Mouse (Mus musculus) forebrain, embryonic 10.5 days (tissue): ENCODE data around the gene Foxn1. TPM values are rescaled to one million over a fixed set of nuclear protein-coding genes. Genes with fewer than 3 reads are reported as not detected.

Experiments
- DNase-seq: peaks from one replicate; pipeline ENCODE4 v3.0.0-alpha.2; 2017; ENCODE audit warnings: low spot score; ENCODE audit errors: extremely low spot score
- H3K27ac ChIP-seq: fragments of 300-500 bp; sonication (generic); 2 replicates; pipeline ENCODE4 v1.5.1; 2016; ENCODE audit warnings: mild to moderate bottlenecking
- H3K27me3 ChIP-seq: fragments of 300-500 bp; sonication (generic); 2 replicates; pipeline ENCODE4 v1.6.1; 2016; ENCODE audit warnings: mild to moderate bottlenecking; ENCODE audit not compliant: poor library complexity, severe bottlenecking
- H3K36me3 ChIP-seq: fragments of 300-500 bp; sonication (generic); replicated peaks from 2 replicates; pipeline ENCODE4 v1.6.1; 2016; ENCODE audit warnings: mild to moderate bottlenecking, moderate library complexity
- H3K4me1 ChIP-seq: fragments of 300-500 bp; sonication (generic); 2 replicates; pipeline ENCODE4 v1.6.1; 2016
- H3K4me3 ChIP-seq: fragments of 300-500 bp; sonication (generic); 2 replicates; pipeline ENCODE4 v1.5.1; 2016; ENCODE audit warnings: mild to moderate bottlenecking, moderate library complexity
- H3K9me3 ChIP-seq: fragments of 300-500 bp; sonication (generic); 2 replicates; pipeline ENCODE4 v1.6.1; 2016; ENCODE audit warnings: mild to moderate bottlenecking, moderate library complexity
- WGBS: fragments of 180-500 bp; shearing (Covaris S2); methylation state at CpG from one replicate; pipeline ENCODE4 v1.1.7; 2016; 5-methylcytosine and 5-hydroxymethylcytosine counted together
- polyA plus RNA-seq: library from polyadenylated mRNA; unstranded; fragments of >200 nt; fragmentation: Nextera tagmentation; extraction: Ambion mirVana; gene quantifications from 2 replicates; pipeline ENCODE4 v1.2.1, GENCODE M21; 2016

Foxn1 gene
- polyA plus RNA-seq, 1 experiment from 2014 or later, result not detected

GRCm38 (mm10) chr11:78396950-78397349 lies 10.6 kb upstream of the Foxn1 start:
- Histone ChIP-seq H3K4me3 (peak overlapping the region; percentile 46), H3K9me3 (no peaks in the 10 kb centered on the region), H3K4me1 (peaks cover 19% of the 10 kb centered on the region), H3K36me3 (no peaks in the 10 kb centered on the region), H3K27me3 (0 out of 2 replicates have a peak, but pooled peaks cover 9% of the 10 kb centered on the region), H3K27ac (peak overlapping the region; percentile 77)
- 35% methylated on average over 11 of the region's 11 CpGs for WGBS
- no peak for DNase-seq

GRCm38 (mm10) chr11:78392728-78393127 lies 6.4 kb upstream of the Foxn1 start:
- H3K4me3 ChIP-seq, result no peak overlapping the region
- no peak overlapping the region for H3K27ac ChIP-seq
- H3K36me3 ChIP-seq, result no peaks in the 10 kb centered on the region
- WGBS, result 85% methylated on average over 3 of the region's 3 CpGs
- H3K4me1 ChIP-seq, result peaks cover 10% of the 10 kb centered on the region
- no peaks in the 10 kb centered on the region for H3K27me3 ChIP-seq
- DNase-seq, result no peak
- no peaks in the 10 kb centered on the region for H3K9me3 ChIP-seq

- 85% methylated on average over 10 of the region's 10 CpGs for WGBS
- DNase-seq, result no peak
- Histone ChIP-seq H3K27ac (no peak overlapping the region), H3K27me3 (no peaks in the 10 kb centered on the region), H3K4me3 (no peak overlapping the region), H3K36me3 (no peaks in the 10 kb centered on the region), H3K4me1 (peaks cover 5% of the 10 kb centered on the region; the same call in 1 of the 2 replicates), H3K9me3 (no peaks in the 10 kb centered on the region)
These were observed 582 bp downstream of the Foxn1 start for GRCm38 (mm10) chr11:78385776-78386175.

GRCm38 (mm10) chr11:78382701-78383100 lies 3.7 kb downstream of the Foxn1 start:
- no peak for DNase-seq
- Histone ChIP-seq H3K9me3 (no peaks in the 10 kb centered on the region), H3K36me3 (no peaks in the 10 kb centered on the region), H3K4me3 (no peak overlapping the region), H3K27me3 (no peaks in the 10 kb centered on the region), H3K27ac (no peak overlapping the region), H3K4me1 (peaks cover 5% of the 10 kb centered on the region; the same call in 1 of the 2 replicates)
- WGBS, result 30% methylated on average over 5 of the region's 5 CpGs

GRCm38 (mm10) chr11:78382286-78382685 lies 4.1 kb downstream of the Foxn1 start:
- Histone ChIP-seq H3K36me3 (no peaks in the 10 kb centered on the region), H3K27me3 (no peaks in the 10 kb centered on the region), H3K4me3 (no peak overlapping the region), H3K9me3 (no peaks in the 10 kb centered on the region), H3K27ac (no peak overlapping the region), H3K4me1 (peaks cover 10% of the 10 kb centered on the region; the same call in 1 of the 2 replicates)
- WGBS, result 86% methylated on average over 7 of the region's 7 CpGs
- DNase-seq, result no peak

- 94% methylated on average over 3 of the region's 3 CpGs for WGBS
These were observed 5.4 kb downstream of the Foxn1 start for GRCm38 (mm10) chr11:78380996-78381395.

GRCm38 (mm10) chr11:78380351-78380750 lies 6.0 kb downstream of the Foxn1 start:
- H3K27me3 ChIP-seq, result no peaks in the 10 kb centered on the region
- no peak overlapping the region for H3K4me3 ChIP-seq
- WGBS, result 77% methylated on average over 4 of the region's 4 CpGs
- H3K4me1 ChIP-seq, result peaks cover 11% of the 10 kb centered on the region; the same call in 1 of the 2 replicates
- DNase-seq, result no peak
- no peaks in the 10 kb centered on the region for H3K36me3 ChIP-seq
- H3K27ac ChIP-seq, result no peak overlapping the region
- H3K9me3 ChIP-seq, result no peaks in the 10 kb centered on the region

More at GRCm38 (mm10) chr11:78380996-78381395, 5.4 kb downstream of the Foxn1 start:
- Histone ChIP-seq H3K27me3 (no peaks in the 10 kb centered on the region), H3K36me3 (no peaks in the 10 kb centered on the region), H3K27ac (no peak overlapping the region), H3K4me3 (no peak overlapping the region), H3K9me3 (no peaks in the 10 kb centered on the region), H3K4me1 (peaks cover 11% of the 10 kb centered on the region; the same call in 1 of the 2 replicates)
- no peak for DNase-seq

- Histone ChIP-seq H3K27ac (no peak overlapping the region), H3K4me1 (peaks cover 12% of the 10 kb centered on the region; the same call in 1 of the 2 replicates), H3K9me3 (no peaks in the 10 kb centered on the region), H3K27me3 (no peaks in the 10 kb centered on the region), H3K4me3 (no peak overlapping the region), H3K36me3 (no peaks in the 10 kb centered on the region)
- WGBS, result 57% methylated on average over 12 of the region's 12 CpGs
- DNase-seq, result no peak
These were observed 8.7 kb downstream of the Foxn1 start for GRCm38 (mm10) chr11:78377549-78378159.

- H3K9me3 ChIP-seq, result no peaks in the 10 kb centered on the region
- no peaks in the 10 kb centered on the region for H3K36me3 ChIP-seq
- H3K27me3 ChIP-seq, result no peaks in the 10 kb centered on the region
- H3K4me3 ChIP-seq, result no peak overlapping the region
- WGBS, result 83% methylated on average over 8 of the region's 8 CpGs
- no peak overlapping the region for H3K27ac ChIP-seq
- H3K4me1 ChIP-seq, result peaks cover 11% of the 10 kb centered on the region; the same call in 1 of the 2 replicates
- DNase-seq, result no peak
These were observed 12.2 kb downstream of the Foxn1 start for GRCm38 (mm10) chr11:78374147-78374546.

GRCm38 (mm10) chr11:78372610-78373009 lies 13.7 kb downstream of the Foxn1 start:
- H3K4me3 ChIP-seq, result no peak overlapping the region
- 0 out of 2 replicates have a peak overlapping the region, but pooled peaks have one; percentile 35 for H3K27ac ChIP-seq
- 73% methylated on average over 7 of the region's 7 CpGs for WGBS
- no peaks in the 10 kb centered on the region for H3K27me3 ChIP-seq
- no peaks in the 10 kb centered on the region for H3K9me3 ChIP-seq
- DNase-seq, result no peak
- H3K36me3 ChIP-seq, result no peaks in the 10 kb centered on the region
- peaks cover 10% of the 10 kb centered on the region; the same call in 1 of the 2 replicates for H3K4me1 ChIP-seq

- DNase-seq, result no peak
- Histone ChIP-seq H3K27ac (no peak overlapping the region), H3K4me1 (peaks cover 5% of the 10 kb centered on the region; the same call in 1 of the 2 replicates), H3K4me3 (no peak overlapping the region), H3K9me3 (no peaks in the 10 kb centered on the region), H3K36me3 (no peaks in the 10 kb centered on the region), H3K27me3 (no peaks in the 10 kb centered on the region)
- WGBS, result 89% methylated on average over 3 of the region's 3 CpGs
These were observed 14.2 kb downstream of the Foxn1 start for GRCm38 (mm10) chr11:78372166-78372565.

GRCm38 (mm10) chr11:78371711-78372110 lies 14.6 kb downstream of the Foxn1 start:
- DNase-seq, result no peak
- H3K27me3 ChIP-seq, result no peaks in the 10 kb centered on the region
- no peaks in the 10 kb centered on the region for H3K36me3 ChIP-seq
- peaks cover 5% of the 10 kb centered on the region; the same call in 1 of the 2 replicates for H3K4me1 ChIP-seq
- WGBS, result 89% methylated on average over 11 of the region's 11 CpGs
- H3K4me3 ChIP-seq, result no peak overlapping the region
- H3K27ac ChIP-seq, result no peak overlapping the region
- no peaks in the 10 kb centered on the region for H3K9me3 ChIP-seq

- DNase-seq, result no peak
- H3K9me3 ChIP-seq, result no peaks in the 10 kb centered on the region
- no peaks in the 10 kb centered on the region for H3K36me3 ChIP-seq
- whole genome bisulfite sequencing, result 68% methylated on average over 1 of the region's 1 CpGs
- no peaks in the 10 kb centered on the region for H3K27me3 ChIP-seq
- no peak overlapping the region for H3K27ac ChIP-seq
- H3K4me1 ChIP-seq, result peaks cover 8% of the 10 kb centered on the region; the same call in 1 of the 2 replicates
- no peak overlapping the region for H3K4me3 ChIP-seq
These were observed 16.0 kb downstream of the Foxn1 start for GRCm38 (mm10) chr11:78370389-78370788.
